Mouse (Mus musculus) gastrocnemius, postnatal 14 days (tissue): Measurements from ENCODE around the gene Gm10721. TPM values are rescaled to one million over a fixed set of nuclear protein-coding genes. Genes with fewer than 3 reads are reported as not detected.
"Not testable (repeated sequence)": the region's sequence is repeated elsewhere in the genome, so short reads cannot be mapped to it uniquely, and the experiment has no call there.

Experiments
- DNase-seq: peaks from one replicate; pipeline ENCODE4 v3.0.0; 2021; ENCODE audit warnings: mixed read lengths
- intact Hi-C: fragments of 180-260 bp; cut with DNase I; formaldehyde crosslinking; loops from one replicate; pipeline ENCODE4 v1.15.1; 2025; ENCODE audit warnings: low total_unique reads
- long read RNA-seq, 2 experiments: library from polyadenylated mRNA; stranded (forward); transcript quantifications; one replicate each; pipeline ENCODE4 v2.0.0; 2021
- total RNA-seq, 2 experiments: library from RNA; stranded (reverse); gene quantifications; 2 replicates each; pipeline ENCODE4 v1.2.3; 2021

Gene Gm10721
- not detected for total RNA-seq
- long read RNA-seq, experiment 1: 0 reads
- long read RNA-seq, experiment 2: 0 reads

GRCm38 (mm10) chr9:3012733-3013279 lies at the start of gene Gm10721:
Gene Gm10721 (plus strand): TSS chr9:3013140.
- intact Hi-C loops: not testable (repeated sequence)

GRCm38 (mm10) chr9:3000445-3000972 lies 12.4 kb upstream of the Gm10721 start, which contains the start of gene Gm10722:
Gene Gm10722 (plus strand): TSS chr9:3000922.
- DNase-seq, intact Hi-C loops: not testable (repeated sequence)

More at GRCm38 (mm10) chr9:3012733-3013279, at the start of gene Gm10721:
- not testable (repeated sequence) for DNase-seq

GRCm38 (mm10) chr9:3001006-3001405 lies 11.9 kb upstream of the Gm10721 start:
- intact Hi-C loops, DNase-seq: not testable (repeated sequence)

GRCm38 (mm10) chr9:3001948-3002659 lies 10.8 kb upstream of the Gm10721 start:
- intact Hi-C loops: not testable (repeated sequence)
- peak; percentile 92 for DNase-seq

- DNase-seq, intact Hi-C loops: not testable (repeated sequence)
These were observed 10.0 kb upstream of the Gm10721 start, which contains the start of gene Gm11168 for GRCm38 (mm10) chr9:3002794-3003396. Gene Gm11168 (plus strand): TSS chr9:3003346.

GRCm38 (mm10) chr9:3006179-3006578 lies 6.8 kb upstream of the Gm10721 start:
- DNase-seq, intact Hi-C loops: not testable (repeated sequence)

GRCm38 (mm10) chr9:3006636-3007035 lies 6.3 kb upstream of the Gm10721 start:
- intact Hi-C loops, DNase-seq: not testable (repeated sequence)

GRCm38 (mm10) chr9:3007272-3007671 lies 5.7 kb upstream of the Gm10721 start:
- DNase-seq, intact Hi-C loops: not testable (repeated sequence)

- intact Hi-C loops, DNase-seq: not testable (repeated sequence)
These were observed 3.6 kb upstream of the Gm10721 start for GRCm38 (mm10) chr9:3009331-3009730.

- intact Hi-C loops, DNase-seq: not testable (repeated sequence)
These were observed 802 bp upstream of the Gm10721 start for GRCm38 (mm10) chr9:3012054-3012621.

GRCm38 (mm10) chr9:3015354-3015753 lies 2.4 kb downstream of the Gm10721 start, which contains the start of gene Gm10720:
Gene Gm10720 (plus strand): TSS chr9:3015654.
- DNase-seq, intact Hi-C loops: not testable (repeated sequence)

GRCm38 (mm10) chr9:3015896-3016295 lies 3.0 kb downstream of the Gm10721 start:
- intact Hi-C loops, DNase-seq: not testable (repeated sequence)

- intact Hi-C loops, DNase-seq: not testable (repeated sequence)
These were observed 4.2 kb downstream of the Gm10721 start, which contains the start of gene Gm10719 for GRCm38 (mm10) chr9:3017108-3017507. Gene Gm10719 (plus strand): TSS chr9:3017408.

GRCm38 (mm10) chr9:3018944-3019343 lies 6.0 kb downstream of the Gm10721 start:
- intact Hi-C loops: not testable (repeated sequence)
- peak; percentile 53 for DNase-seq

GRCm38 (mm10) chr9:3019835-3020727 lies 7.1 kb downstream of the Gm10721 start:
- intact Hi-C loops: not testable (repeated sequence)
- peak; percentile 44 for DNase-seq

- intact Hi-C loops, DNase-seq: not testable (repeated sequence)
These were observed 9.5 kb downstream of the Gm10721 start for GRCm38 (mm10) chr9:3022316-3023008.

- intact Hi-C loops, DNase-seq: not testable (repeated sequence)
These were observed 10.5 kb downstream of the Gm10721 start, which contains the start of gene Gm10718 for GRCm38 (mm10) chr9:3023312-3023984. Gene Gm10718 (plus strand): TSS chr9:3023547.
